Mouse (Mus musculus) CH12.LX (cell line): ENCODE results near the gene Sgip1. TPM values are rescaled to one million over a fixed set of nuclear protein-coding genes. Genes with fewer than 3 reads are reported as not detected.

ENCODE experiments used
- DNase-seq: peaks from one replicate; pipeline ENCODE4 v3.0.0-alpha.2; 2013; ENCODE audit errors: extremely low read depth
- H3K27ac ChIP-seq: 2 replicates; pipeline ENCODE4 v1.5.1; 2012; ENCODE audit warnings: low read depth, mild to moderate bottlenecking, control low read depth, moderate library complexity; ENCODE audit not compliant: insufficient read depth
- H3K27me3 ChIP-seq: replicated peaks from 2 replicates; pipeline ENCODE3; 2012; ENCODE audit warnings: inconsistent platforms
- H3K36me3 ChIP-seq, 2 experiments: replicated peaks in 1 of 2; 2 replicates each; pipeline versions ENCODE3 to v1.6.1; 2012; ENCODE audit warnings: inconsistent platforms in 1 of 2, low read length in 1 of 2, mild to moderate bottlenecking in 1 of 2, mixed read lengths in 1 of 2, moderate library complexity in 1 of 2; ENCODE audit not compliant: control insufficient read depth in 1 of 2, insufficient read depth in 1 of 2
- H3K4me1 ChIP-seq, 2 experiments: 2 replicates each; pipeline ENCODE4 v1.6.1; 2012; ENCODE audit warnings: inconsistent platforms in 1 of 2, moderate library complexity in 1 of 2; ENCODE audit not compliant: insufficient read depth in 2 of 2, control insufficient read depth in 1 of 2
- H3K4me2 ChIP-seq: 2 replicates; pipeline ENCODE4 v1.6.1; 2012; ENCODE audit warnings: low read depth, mild to moderate bottlenecking, control low read depth; ENCODE audit not compliant: poor library complexity, insufficient read depth, severe bottlenecking
- H3K4me3 ChIP-seq, 3 experiments: fragments of 150-350 bp in 1 of 3; sonication (generic) in 1 of 3; replicated peaks in 1 of 3; 2 replicates each; pipeline versions ENCODE3 to v1.5.1; 2011 to 2012; ENCODE audit warnings: low read depth in 2 of 3, low read length in 2 of 3, mild to moderate bottlenecking in 2 of 3, moderate library complexity in 2 of 3, control low read depth in 1 of 3, improper control_type of control experiment in 1 of 3, inconsistent platforms in 1 of 3, mixed read lengths in 1 of 3; ENCODE audit not compliant: poor library complexity in 1 of 3
- H3K79me2 ChIP-seq: replicated peaks from 2 replicates; pipeline ENCODE4 v1.6.1; 2012; ENCODE audit warnings: mild to moderate bottlenecking, moderate library complexity; ENCODE audit not compliant: control insufficient read depth, poor library complexity, insufficient read depth, severe bottlenecking; ENCODE audit errors: extremely low read depth
- H3K9ac ChIP-seq: 2 replicates; pipeline ENCODE4 v1.6.1; 2012; ENCODE audit warnings: low read depth, mild to moderate bottlenecking, control low read depth, moderate library complexity; ENCODE audit not compliant: insufficient read depth
- H3K9me3 ChIP-seq: replicated peaks from 2 replicates; pipeline ENCODE3; 2012; ENCODE audit warnings: low read length, inconsistent platforms, mixed read lengths
- CHD1 ChIP-seq: IDR thresholded peaks from 2 replicates; pipeline ENCODE4 v1.6.1; 2012; ENCODE audit warnings: low read depth, low read length, improper control_type of control experiment, inconsistent platforms
- JUN ChIP-seq: IDR thresholded peaks from 2 replicates; pipeline ENCODE4 v1.6.1; 2011; ENCODE audit warnings: low read depth, mild to moderate bottlenecking, low read length, improper control_type of control experiment, moderate library complexity; ENCODE audit not compliant: insufficient read depth
- KAT2A ChIP-seq: IDR thresholded peaks from 2 replicates; pipeline ENCODE4 v1.6.1; 2012; ENCODE audit warnings: low read length, improper control_type of control experiment, inconsistent platforms; ENCODE audit not compliant: insufficient replicate concordance
- MAFK ChIP-seq: IDR thresholded peaks from 2 replicates; pipeline ENCODE4 v1.6.1; 2011; ENCODE audit warnings: low read length, improper control_type of control experiment; ENCODE audit not compliant: insufficient replicate concordance
- MXI1 ChIP-seq: IDR thresholded peaks from 2 replicates; pipeline ENCODE4 v1.6.1; 2011; ENCODE audit warnings: mild to moderate bottlenecking, low read depth, low read length, improper control_type of control experiment
- NRF1 ChIP-seq: IDR thresholded peaks from 2 replicates; pipeline ENCODE4 v1.6.1; 2014; ENCODE audit warnings: low read depth, mild to moderate bottlenecking, inconsistent platforms, low read length, improper control_type of control experiment, moderate library complexity
- POLR2AphosphoS2 ChIP-seq: IDR thresholded peaks from 2 replicates; pipeline ENCODE4 v1.6.1; 2011; ENCODE audit warnings: low read depth, low read length, improper control_type of control experiment
- RCOR1 ChIP-seq: conservative IDR thresholded peaks from 2 replicates; pipeline ENCODE4 v1.6.1; 2012; ENCODE audit warnings: low read depth, mild to moderate bottlenecking, inconsistent platforms, low read length, improper control_type of control experiment
- TBP ChIP-seq: conservative IDR thresholded peaks from 2 replicates; pipeline ENCODE4 v1.6.1; 2011; ENCODE audit warnings: low read depth, low read length, improper control_type of control experiment
- USF1 ChIP-seq: IDR thresholded peaks from 2 replicates; pipeline ENCODE4 v1.6.1; 2014; ENCODE audit warnings: low read depth, mild to moderate bottlenecking, inconsistent platforms, low read length, improper control_type of control experiment
- USF2 ChIP-seq: conservative IDR thresholded peaks from 2 replicates; pipeline ENCODE4 v1.6.1; 2011; ENCODE audit warnings: low read depth, low read length, improper control_type of control experiment
- ZMIZ1 ChIP-seq: IDR thresholded peaks from 2 replicates; pipeline ENCODE4 v1.6.1; 2012; ENCODE audit warnings: low read depth, mild to moderate bottlenecking, inconsistent platforms, low read length, improper control_type of control experiment
- dilution Hi-C: fragments of 300-500 bp; cut with MboI; formaldehyde crosslinking; loops from 2 replicates; pipeline ENCODE4 v1.14.3; 2020; ENCODE audit warnings: low sequenced_read_pairs; ENCODE audit not compliant: extremely low pct_unique_long_range_greater_than_20kb, extremely low pct_ligation_motif_present
- in situ Hi-C: fragments of 300-500 bp; cut with MboI; formaldehyde crosslinking; loops from 3 replicates; pipeline ENCODE4 v1.14.3; 2019; ENCODE audit warnings: low sequenced_read_pairs, low pct_ligation_motif_present, low pct_unique_long_range_greater_than_20kb, mixed read lengths
- polyA plus RNA-seq: library from polyadenylated mRNA; unstranded; fragments of >175 nt; gene quantifications from 2 replicates; pipeline ENCODE4 v1.2.1, GENCODE M21; 2012; ENCODE audit warnings: low read depth; ENCODE audit not compliant: insufficient read length
- total RNA-seq, 2 experiments: library from RNA; depleted of rRNA; stranded (reverse); fragments of 300-350 nt in 1 of 2; fragments of >200 nt in 1 of 2; gene quantifications; 2 replicates each; pipeline ENCODE4 v1.2.3; 2012 to 2014

Gene Sgip1
- total and polyA plus RNA-seq, 3 experiments, result 0.07 to 0.39 (median 0.21) TPM

GRCm38 (mm10) chr4:102987756-102988155 lies 246.7 kb downstream of the Sgip1 start:
- Histone ChIP-seq H3K27ac (no peak overlapping the region), H3K4me2 (no peak overlapping the region), H3K4me3 (no peak overlapping the region), H3K4me1 (peaks cover 16 to 36% of the 10 kb centered on the region in 2 experiments), H3K9me3 (no peaks in the 10 kb centered on the region), H3K79me2 (no peaks in the 10 kb centered on the region), H3K27me3 (no peaks in the 10 kb centered on the region), H3K36me3 (no peaks in the 10 kb centered on the region), H3K9ac (no peak overlapping the region)
- dilution Hi-C loops, result no loop called here
- in situ Hi-C loops, result loop anchor here (10.0 to 25.0 kb wide), 2 partner anchors 157 to 350 kb away; no protein-coding TSS in a partner anchor
- TF ChIP-seq RCOR1 (no peak), ZMIZ1 (no peak), MXI1 (no peak), NRF1 (no peak)
- no peak for DNase-seq

- Histone ChIP-seq H3K36me3 (no peaks in the 10 kb centered on the region), H3K9ac (no peak overlapping the region), H3K4me1 (peaks cover 16 to 35% of the 10 kb centered on the region in 2 experiments), H3K4me3 (no peak overlapping the region), H3K79me2 (no peaks in the 10 kb centered on the region), H3K27me3 (no peaks in the 10 kb centered on the region), H3K4me2 (no peak overlapping the region), H3K9me3 (no peaks in the 10 kb centered on the region), H3K27ac (no peak overlapping the region)
- in situ Hi-C loops, result loop anchor here (10.0 to 25.0 kb wide), 2 partner anchors 156 to 349 kb away; no protein-coding TSS in a partner anchor
- TF ChIP-seq CHD1 (no peak), MAFK (no peak), JUN (no peak), POLR2AphosphoS2 (no peak), KAT2A (no peak), TBP (no peak), USF2 (no peak), ZMIZ1 (no peak)
- dilution Hi-C loops, result no loop called here
- no peak for DNase-seq
Observed at GRCm38 (mm10) chr4:102988526-102988925, 247.4 kb downstream of the Sgip1 start.

- H3K79me2 ChIP-seq, result no peaks in the 10 kb centered on the region
- no peak for TF ChIP-seq USF1
- DNase-seq, result no peak
- dilution Hi-C loops, result no loop called here
- no peak overlapping the region for H3K4me3 ChIP-seq
- no peaks in the 10 kb centered on the region for H3K9me3 ChIP-seq
- no peaks in the 10 kb centered on the region for H3K27me3 ChIP-seq
- H3K36me3 ChIP-seq, result no peaks in the 10 kb centered on the region
- H3K9ac ChIP-seq, result no peak overlapping the region
- no peak overlapping the region for H3K4me2 ChIP-seq
- H3K27ac ChIP-seq, result no peak overlapping the region
- in situ Hi-C loops, result loop anchor here (10.0 to 25.0 kb wide), 2 partner anchors 155 to 348 kb away; no protein-coding TSS in a partner anchor
- peaks cover 10 to 27% of the 10 kb centered on the region in 2 experiments for H3K4me1 ChIP-seq
Observed at GRCm38 (mm10) chr4:102989391-102989790, 248.3 kb downstream of the Sgip1 start.
